Mouse (Mus musculus) liver, postnatal 0 days (tissue): ENCODE measurements around the gene Mfsd4b3.

Experiments used
- CTCF ChIP-seq: sonication (generic); IDR thresholded peaks from 2 replicates; pipeline ENCODE4 v1.5.1; 2016; ENCODE audit warnings: antibody characterized with exemption, low read depth
- EP300 ChIP-seq: IDR thresholded peaks from 2 replicates; pipeline ENCODE4 v1.6.1; 2016; ENCODE audit warnings: antibody characterized with exemption, low read depth, mild to moderate bottlenecking

DNA sequence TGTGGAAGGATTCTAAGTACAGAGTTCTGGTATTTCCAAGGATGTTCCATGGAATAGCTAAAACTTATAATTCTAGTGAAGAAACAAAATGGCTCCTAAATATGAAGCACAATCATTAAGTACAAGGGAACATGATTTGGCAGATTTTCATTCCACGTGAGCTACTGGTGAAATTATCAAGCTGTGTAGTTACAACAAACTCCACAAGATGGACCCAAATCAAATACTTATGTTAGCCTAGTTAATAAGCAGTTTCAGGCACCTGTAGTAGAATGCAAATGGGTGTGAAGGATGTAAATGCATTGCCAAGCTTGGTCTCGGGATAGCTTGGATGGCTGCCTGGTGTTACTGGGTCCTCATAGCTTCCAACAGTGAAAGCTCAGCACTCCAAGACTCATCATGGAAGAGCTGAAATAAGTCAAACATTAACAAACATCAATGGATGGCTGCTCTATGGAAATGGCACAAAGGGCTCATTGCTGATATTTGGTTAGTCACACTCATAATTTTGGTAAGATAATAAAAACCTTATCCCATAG lies 3.5 kb downstream of the Mfsd4b3 start:
- TF ChIP-seq CTCF (peak; percentile 19), EP300 (no peak)
